Mouse (Mus musculus) spleen, postnatal 14 days (tissue): ENCODE results near the gene Gabbr2.

Source experiments
- DNase-seq, 2 experiments: peaks; one replicate each; pipeline ENCODE4 v3.0.0; 2021 to 2022; ENCODE audit warnings: low spot score in 2 of 2

Gene Gabbr2

GRCm38 (mm10) chr4:46614641-46615040 lies 377.0 kb downstream of the Gabbr2 start:
- DNase-seq: no peak

- no peak for DNase-seq
These were observed 378.1 kb downstream of the Gabbr2 start for GRCm38 (mm10) chr4:46613618-46614017.
